In genomic region chr2:96736081-96736480, GRCm38 (mm10) we compare ENCODE assay signal across 35 mouse cellular contexts.
"Had no signal": no experiment of that assay in that cellular context is flagged by ENCODE, and none has a peak within 500 bp of the region (broad histone marks: within the 10 kb centered on the region; RNA-seq: fewer than 3 reads in every experiment).

No protein-coding gene starts in this region.

- H3K36me3 ChIP-seq: heart, embryonic 10.5 days; heart, embryonic 12.5 days; heart, embryonic 13.5 days; heart, embryonic 15.5 days; hindbrain, embryonic 10.5 days; hindbrain, embryonic 12.5 days; hindbrain, embryonic 13.5 days; hindbrain, embryonic 15.5 days; intestine, embryonic 15.5 days had no signal

- H3K9me3 ChIP-seq: heart, embryonic 10.5 days; heart, embryonic 12.5 days; heart, embryonic 13.5 days; heart, embryonic 15.5 days; hindbrain, embryonic 10.5 days; hindbrain, embryonic 12.5 days; hindbrain, embryonic 13.5 days; hindbrain, embryonic 15.5 days; intestine, embryonic 15.5 days had no signal

- H3K27ac ChIP-seq: heart, embryonic 10.5 days; heart, embryonic 13.5 days; heart, embryonic 15.5 days; hindbrain, embryonic 10.5 days; hindbrain, embryonic 12.5 days; hindbrain, embryonic 13.5 days; hindbrain, embryonic 14.5 days; hindbrain, embryonic 15.5 days; hindbrain, postnatal 0 days; intestine, embryonic 15.5 days; kidney, postnatal 0 days; layer of hippocampus, adult 2 months; left cerebral cortex, adult 2 months had no signal

- H3K27me3 ChIP-seq: heart, embryonic 12.5 days; heart, embryonic 13.5 days; heart, embryonic 15.5 days; hindbrain, embryonic 12.5 days; hindbrain, embryonic 13.5 days; hindbrain, embryonic 15.5 days; intestine, embryonic 15.5 days had no signal

- H3K4me3 ChIP-seq: heart, embryonic 10.5 days; heart, embryonic 12.5 days; heart, embryonic 13.5 days; heart, embryonic 15.5 days; hindbrain, embryonic 10.5 days; hindbrain, embryonic 12.5 days; hindbrain, embryonic 13.5 days; hindbrain, embryonic 15.5 days; intestine, embryonic 15.5 days; layer of hippocampus, adult 2 months; left cerebral cortex, adult 2 months had no signal

- DNase-seq: heart, postnatal 10 days; heart, postnatal 14 days; heart, postnatal 36 days; heart, postnatal 4 days; kidney, adult 11 months; kidney, adult 18-20 months; kidney, adult 2 months; kidney, adult 8-10 months; kidney, adult 9 months; kidney, postnatal 10 days; kidney, postnatal 14 days; kidney, postnatal 25 days; kidney, postnatal 36 days; kidney, postnatal 4 days; layer of hippocampus, adult 9-11 months; layer of hippocampus, postnatal 36 days had no signal

- H3K4me2 ChIP-seq: heart, embryonic 11.5 days; heart, embryonic 12.5 days; heart, embryonic 13.5 days; heart, embryonic 15.5 days; hindbrain, embryonic 12.5 days; hindbrain, embryonic 13.5 days; hindbrain, embryonic 14.5 days; hindbrain, embryonic 15.5 days; intestine, embryonic 15.5 days had no signal

- ATAC-seq: hindbrain, embryonic 16.5 days; hindbrain, postnatal 0 days; inflammation-experienced regulatory T-cells, adult 6 months; intestine, embryonic 15.5 days; intestine, embryonic 16.5 days; intestine, postnatal 0 days had no signal

- H3K9ac ChIP-seq: heart, embryonic 12.5 days; heart, embryonic 13.5 days; heart, embryonic 15.5 days; hindbrain, embryonic 12.5 days; hindbrain, embryonic 13.5 days; hindbrain, embryonic 14.5 days; hindbrain, embryonic 15.5 days; intestine, embryonic 15.5 days had no signal

- H3K4me1 ChIP-seq: heart, embryonic 10.5 days; heart, embryonic 12.5 days; heart, embryonic 13.5 days; heart, embryonic 15.5 days; hindbrain, embryonic 10.5 days; hindbrain, embryonic 12.5 days; hindbrain, embryonic 13.5 days; hindbrain, embryonic 15.5 days; intestine, embryonic 15.5 days had no signal
